Mouse (Mus musculus): ENCODE results near the gene Impdh1. TPM values are rescaled to one million over a fixed set of nuclear protein-coding genes. Genes with fewer than 3 reads are reported as not detected.
"Not testable (repeated sequence)": the region's sequence is repeated elsewhere in the genome, so short reads cannot be mapped to it uniquely, and the experiment has no call there.

The Impdh1 gene
- polyA plus RNA-seq, 1 experiment from 2014 or later, result 51.7 TPM

DNA sequence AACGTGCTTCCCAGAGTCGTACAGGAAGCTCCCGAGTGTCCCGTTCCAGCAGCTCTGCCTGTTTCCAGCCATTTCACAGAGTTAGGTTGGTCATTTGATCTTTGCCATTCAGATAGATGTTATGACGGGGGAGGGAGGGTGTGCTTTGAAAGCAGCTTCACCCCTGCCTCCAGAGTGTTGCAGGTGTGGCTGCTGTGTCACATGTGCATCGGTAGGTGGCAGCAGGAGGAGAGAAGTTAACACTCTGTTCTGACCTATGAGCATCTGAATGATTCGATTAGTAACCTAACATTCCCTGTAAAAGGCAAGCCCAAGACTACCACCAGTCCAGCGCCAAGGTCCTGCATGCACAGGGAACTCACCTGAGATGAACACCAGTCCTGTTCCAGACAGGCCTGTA is 18.1 kb upstream of the Impdh1 start:
- no peak overlapping the region for H3K4me3 ChIP-seq
- no peaks in the 10 kb centered on the region for H3K9me3 ChIP-seq
- H3K9ac ChIP-seq, result no peak overlapping the region
- H3K4me2 ChIP-seq (replicated peaks), result no peak overlapping the region
- no peaks in the 10 kb centered on the region for H3K36me3 ChIP-seq
- WGBS, result 43% methylated on average over 8 of the region's 8 CpGs
- no peak overlapping the region for H3K27ac ChIP-seq
- no peaks in the 10 kb centered on the region for H3K4me1 ChIP-seq
- no peaks in the 10 kb centered on the region; the same call in 1 of the 2 replicates for H3K27me3 ChIP-seq
- ATAC-seq (ENCODE audit: low FRiP score, low read depth), result no peak

DNA sequence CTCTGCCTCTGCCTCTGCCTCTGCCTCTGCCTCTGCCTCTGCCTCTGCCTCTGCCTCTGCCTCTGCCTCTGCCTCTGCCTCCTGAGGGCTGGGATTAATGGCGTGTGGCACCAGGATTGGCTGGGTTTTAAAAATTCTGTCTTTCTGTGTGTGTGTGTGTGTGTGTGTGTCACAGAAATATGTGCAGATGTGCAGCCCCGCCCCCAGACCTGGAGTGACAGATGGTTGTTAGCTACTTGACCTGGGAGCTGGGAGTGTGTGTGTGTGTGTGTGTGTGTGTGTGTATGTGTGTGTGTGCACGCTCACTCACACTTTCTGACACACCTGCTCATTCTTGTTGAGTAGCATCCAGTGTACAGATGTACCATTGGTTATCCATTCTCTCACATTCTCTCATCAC is 17.5 kb upstream of the Impdh1 start:
- H3K4me2 ChIP-seq (replicated peaks), result no peak overlapping the region
- no peak overlapping the region for H3K27ac ChIP-seq
- no peaks in the 10 kb centered on the region for H3K4me1 ChIP-seq
- no peaks in the 10 kb centered on the region for H3K36me3 ChIP-seq
- no peak overlapping the region for H3K4me3 ChIP-seq
- no peak for ATAC-seq (ENCODE audit: low FRiP score, low read depth)
- H3K9me3 ChIP-seq, result no peaks in the 10 kb centered on the region
- 56% methylated on average over 3 of the region's 3 CpGs for WGBS
- H3K9ac ChIP-seq, result no peak overlapping the region
- H3K27me3 ChIP-seq, result no peaks in the 10 kb centered on the region; the same call in 1 of the 2 replicates

DNA sequence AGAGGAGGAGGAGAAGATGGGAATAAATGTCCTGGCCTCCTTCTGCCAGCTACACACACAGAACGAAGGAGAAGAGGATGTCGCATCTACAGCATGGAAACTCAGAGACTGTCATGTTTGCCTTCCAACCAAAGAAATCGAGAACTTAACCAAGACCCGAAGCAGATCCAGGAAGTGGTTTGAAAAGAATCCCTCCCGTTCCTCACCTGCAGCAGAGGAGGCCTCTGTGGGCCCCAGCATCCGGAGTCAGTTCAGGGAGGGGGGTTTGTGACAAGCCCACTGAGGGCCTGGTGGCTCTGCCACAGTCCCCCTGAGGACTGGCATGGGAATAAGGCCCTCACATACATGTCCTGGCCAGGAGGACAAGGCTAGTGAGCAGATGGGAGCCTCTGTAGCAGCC is 16.2 kb upstream of the Impdh1 start:
- no peak overlapping the region for H3K4me2 ChIP-seq (replicated peaks)
- 78% methylated on average over 6 of the region's 6 CpGs for whole genome bisulfite sequencing
- no peaks in the 10 kb centered on the region for H3K9me3 ChIP-seq
- H3K4me3 ChIP-seq, result no peak overlapping the region
- H3K27me3 ChIP-seq, result no peaks in the 10 kb centered on the region; the same call in 1 of the 2 replicates
- no peak for ATAC-seq (ENCODE audit: low FRiP score, low read depth)
- H3K27ac ChIP-seq, result no peak overlapping the region
- H3K9ac ChIP-seq, result no peak overlapping the region
- no peaks in the 10 kb centered on the region for H3K4me1 ChIP-seq
- H3K36me3 ChIP-seq, result no peaks in the 10 kb centered on the region

GRCm38 (mm10) chr6:29231799-29232198 is 15.6 kb upstream of the Impdh1 start:
- no peaks in the 10 kb centered on the region for H3K4me1 ChIP-seq
- H3K27me3 ChIP-seq, result no peaks in the 10 kb centered on the region; the same call in 1 of the 2 replicates
- no peak overlapping the region for H3K27ac ChIP-seq
- H3K36me3 ChIP-seq, result no peaks in the 10 kb centered on the region
- no peak overlapping the region for H3K9ac ChIP-seq
- H3K4me3 ChIP-seq, result no peak overlapping the region
- WGBS, result 74% methylated on average over 3 of the region's 3 CpGs
- no peak overlapping the region for H3K4me2 ChIP-seq (replicated peaks)
- no peak for ATAC-seq (ENCODE audit: low FRiP score, low read depth)
- no peaks in the 10 kb centered on the region for H3K9me3 ChIP-seq

GRCm38 (mm10) chr6:29230386-29230785 is 14.2 kb upstream of the Impdh1 start:
- ATAC-seq (ENCODE audit: low FRiP score, low read depth), result no peak
- no peak overlapping the region for H3K9ac ChIP-seq
- H3K9me3 ChIP-seq, result no peaks in the 10 kb centered on the region
- H3K36me3 ChIP-seq, result no peaks in the 10 kb centered on the region
- no peaks in the 10 kb centered on the region for H3K4me1 ChIP-seq
- 61% methylated on average over 6 of the region's 6 CpGs for WGBS
- H3K4me3 ChIP-seq, result no peak overlapping the region
- H3K27me3 ChIP-seq, result no peaks in the 10 kb centered on the region; the same call in 1 of the 2 replicates
- H3K4me2 ChIP-seq (replicated peaks), result no peak overlapping the region
- no peak overlapping the region for H3K27ac ChIP-seq

GRCm38 (mm10) chr6:29229265-29229913 is 13.2 kb upstream of the Impdh1 start:
- Histone ChIP-seq H3K27me3 (no peaks in the 10 kb centered on the region; the same call in 1 of the 2 replicates), H3K9me3 (no peaks in the 10 kb centered on the region), H3K4me1 (no peaks in the 10 kb centered on the region), H3K4me2 (replicated peaks) (no peak overlapping the region), H3K9ac (no peak overlapping the region), H3K4me3 (no peak overlapping the region), H3K36me3 (no peaks in the 10 kb centered on the region), H3K27ac (no peak overlapping the region)
- 82% methylated on average over 6 of the region's 6 CpGs for WGBS
- no peak for ATAC-seq (ENCODE audit: low FRiP score, low read depth)

DNA sequence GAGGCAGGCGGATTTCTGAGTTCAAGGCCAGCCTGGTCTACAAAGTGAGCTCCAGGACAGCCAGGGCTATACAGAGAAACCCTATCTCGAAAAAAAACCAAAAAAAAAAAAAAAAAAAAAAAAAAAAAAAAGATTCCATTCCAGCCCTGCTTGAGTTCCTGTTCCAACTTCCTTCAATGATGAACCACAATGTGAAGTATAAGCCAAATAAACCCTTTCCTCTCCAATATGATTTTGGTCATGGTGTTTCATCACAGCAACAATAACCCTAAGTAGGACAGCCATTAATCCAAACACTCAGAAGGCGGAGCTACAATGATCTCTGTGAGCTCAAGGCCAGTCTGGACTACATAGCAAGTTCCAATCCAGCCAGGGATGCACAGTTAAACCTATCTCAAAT is 1.6 kb upstream of the Impdh1 start:
- WGBS, result 85% methylated on average over 3 of the region's 3 CpGs
- H3K4me3 ChIP-seq; H3K9me3 ChIP-seq; H3K4me2 ChIP-seq (replicated peaks); H3K36me3 ChIP-seq; ATAC-seq (ENCODE audit: low FRiP score, low read depth); H3K27ac ChIP-seq; H3K9ac ChIP-seq: not testable (repeated sequence)
- peaks cover 28% of the 10 kb centered on the region for H3K27me3 ChIP-seq
- H3K4me1 ChIP-seq, result peaks cover 24% of the 10 kb centered on the region

DNA sequence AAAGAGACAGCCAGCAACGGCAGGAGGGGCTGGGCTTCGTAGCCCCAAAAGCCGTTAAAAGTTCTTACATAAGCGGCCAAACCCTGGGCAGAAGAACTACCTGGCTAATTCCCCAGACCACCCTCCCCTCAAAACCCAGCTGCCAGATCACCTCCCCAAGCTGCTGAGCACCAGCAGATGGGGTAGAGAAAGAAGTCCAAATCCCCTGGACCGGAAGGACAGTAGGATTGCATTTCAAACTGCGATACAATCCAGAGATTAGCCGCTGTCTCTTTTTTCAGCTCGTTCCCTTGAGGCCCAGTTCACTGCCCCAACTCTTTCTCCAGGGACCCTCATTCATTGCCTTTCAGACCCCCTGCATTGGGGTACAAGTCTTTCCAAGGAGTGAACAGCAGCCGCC is 983 bp downstream of the Impdh1 start:
- Histone ChIP-seq H3K9me3 (no peaks in the 10 kb centered on the region), H3K36me3 (no peaks in the 10 kb centered on the region), H3K27ac (no peak overlapping the region), H3K4me3 (peak overlapping the region; percentile 69), H3K4me1 (peaks cover 40% of the 10 kb centered on the region), H3K27me3 (peaks cover 28% of the 10 kb centered on the region), H3K4me2 (replicated peaks) (peak overlapping the region; percentile 99), H3K9ac (peak overlapping the region; percentile 70; the same call in 1 of the 2 replicates)
- 13% methylated on average over 9 of the region's 9 CpGs for WGBS
- no peak for ATAC-seq (ENCODE audit: low FRiP score, low read depth)

GRCm38 (mm10) chr6:29214776-29215175 is 1.4 kb downstream of the Impdh1 start:
- H3K4me1 ChIP-seq, result peaks cover 44% of the 10 kb centered on the region
- peaks cover 28% of the 10 kb centered on the region for H3K27me3 ChIP-seq
- no peak overlapping the region for H3K4me3 ChIP-seq
- H3K27ac ChIP-seq, result no peak overlapping the region
- no peak for ATAC-seq (ENCODE audit: low FRiP score, low read depth)
- H3K36me3 ChIP-seq, result no peaks in the 10 kb centered on the region
- H3K4me2 ChIP-seq (replicated peaks), result 0 out of 2 replicates have a peak overlapping the region, but pooled peaks have one; percentile 99
- H3K9me3 ChIP-seq, result no peaks in the 10 kb centered on the region
- 35% methylated on average over 5 of the region's 5 CpGs for WGBS
- H3K9ac ChIP-seq, result no peak overlapping the region

GRCm38 (mm10) chr6:29214245-29214644 is 1.9 kb downstream of the Impdh1 start:
- no peak overlapping the region for H3K9ac ChIP-seq
- peaks cover 46% of the 10 kb centered on the region for H3K4me1 ChIP-seq
- peaks cover 28% of the 10 kb centered on the region for H3K27me3 ChIP-seq
- no peak overlapping the region for H3K4me2 ChIP-seq (replicated peaks)
- WGBS, result 0% methylated on average over 1 of the region's 1 CpGs
- H3K4me3 ChIP-seq, result no peak overlapping the region
- H3K27ac ChIP-seq, result no peak overlapping the region
- ATAC-seq (ENCODE audit: low FRiP score, low read depth), result no peak
- no peaks in the 10 kb centered on the region for H3K36me3 ChIP-seq
- H3K9me3 ChIP-seq, result no peaks in the 10 kb centered on the region

- no peak for ATAC-seq (ENCODE audit: low FRiP score, low read depth)
- H3K36me3 ChIP-seq, result peaks cover 3% of the 10 kb centered on the region; the same call in 1 of the 2 replicates
- no peak overlapping the region for H3K4me2 ChIP-seq (replicated peaks)
- peaks cover 46% of the 10 kb centered on the region for H3K4me1 ChIP-seq
- no peaks in the 10 kb centered on the region for H3K9me3 ChIP-seq
- H3K27ac ChIP-seq, result no peak overlapping the region
- peaks cover 28% of the 10 kb centered on the region for H3K27me3 ChIP-seq
- H3K4me3 ChIP-seq, result no peak overlapping the region
- 57% methylated on average over 5 of the region's 5 CpGs for WGBS
- no peak overlapping the region for H3K9ac ChIP-seq
Observed at GRCm38 (mm10) chr6:29213436-29213835, 2.7 kb downstream of the Impdh1 start.

- Histone ChIP-seq H3K4me1 (peaks cover 46% of the 10 kb centered on the region), H3K27ac (peak overlapping the region; percentile 58; the same call in 1 of the 2 replicates), H3K4me3 (peak overlapping the region; percentile 70), H3K9me3 (no peaks in the 10 kb centered on the region), H3K27me3 (peaks cover 28% of the 10 kb centered on the region), H3K36me3 (peaks cover 12% of the 10 kb centered on the region), H3K9ac (peak overlapping the region; percentile 78), H3K4me2 (replicated peaks) (peak overlapping the region; percentile 91)
- 0% methylated on average over 53 of the region's 66 CpGs for WGBS
- peak; percentile 85 for ATAC-seq (ENCODE audit: low FRiP score, low read depth)
Observed at GRCm38 (mm10) chr6:29211806-29212492, 4.2 kb downstream of the Impdh1 start.

All from limb, embryonic 13.5 days (tissue).